Mouse (Mus musculus): ENCODE measurements around the gene Ada.

DNA sequence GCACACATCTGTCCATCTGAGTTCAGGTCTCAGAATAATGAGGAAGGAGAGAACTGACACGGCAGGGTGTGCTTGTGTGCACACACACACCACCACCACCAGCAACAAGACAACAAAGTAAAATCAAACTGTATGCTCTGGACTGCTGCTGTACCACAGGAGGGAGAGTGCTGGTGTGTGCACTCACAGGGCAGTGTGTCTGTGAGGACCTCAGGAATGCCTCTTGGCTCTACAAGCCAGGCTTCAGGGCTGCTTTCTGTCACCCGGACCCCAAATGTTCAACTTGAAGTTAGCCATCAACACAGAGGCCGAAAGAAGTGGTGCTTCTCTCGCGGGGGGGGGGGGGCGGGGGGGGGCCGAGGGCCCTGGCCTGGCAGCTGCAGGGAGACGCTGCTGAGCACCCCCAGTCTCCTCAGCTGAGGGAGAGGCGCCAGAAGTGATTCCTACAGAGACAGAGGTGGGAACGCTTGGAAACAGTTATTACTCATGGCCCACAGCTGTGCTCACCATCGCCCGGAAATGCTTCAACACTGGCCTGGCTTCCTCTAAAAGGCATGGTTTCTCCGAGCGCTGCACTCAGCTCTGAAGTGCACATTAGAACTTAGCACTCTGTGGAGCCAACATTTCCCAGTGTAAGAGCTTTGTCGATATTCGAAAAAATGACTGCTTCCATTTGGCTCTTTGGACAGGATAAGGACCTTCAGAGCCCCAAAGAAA lies 52.1 kb downstream of the Ada start:
- TF ChIP-seq CTCF (IDR thresholded peaks at IDR 0.05; ENCODE audit: low read depth): no peak
- no peak for TF ChIP-seq EP300 (IDR thresholded peaks at IDR 0.05; ENCODE audit: low read depth)
